Mouse (Mus musculus): ENCODE results near the gene Ism1. TPM values are rescaled to one million over a fixed set of nuclear protein-coding genes. Genes with fewer than 3 reads are reported as not detected.

Gene Ism1
- polyA plus RNA-seq, 1 experiment = 3.1 TPM

GRCm38 (mm10) chr2:139671838-139672237, 6.1 kb upstream of the Ism1 start:
- H3K27ac ChIP-seq (ENCODE audit: control insufficient read depth, insufficient read depth, low read depth, low read length, poor library complexity) = no peak overlapping the region
- WGBS = 33% methylated on average over 3 of the region's 3 CpGs
- no peak overlapping the region for H3K4me3 ChIP-seq (replicated peaks; ENCODE audit: control insufficient read depth, low read depth, low read length)
- H3K4me1 ChIP-seq (ENCODE audit: control insufficient read depth, insufficient read depth, low read length) = no peaks in the 10 kb centered on the region
- TF ChIP-seq CTCF (IDR thresholded peaks at IDR 0.05; ENCODE audit: control insufficient read depth, insufficient read depth, low read length) (no peak), POLR2A (IDR thresholded peaks at IDR 0.05; ENCODE audit: borderline replicate concordance, control insufficient read depth, low read depth, low read length) (no peak)

- Histone ChIP-seq H3K27ac (ENCODE audit: control insufficient read depth, insufficient read depth, low read depth, low read length, poor library complexity) (no peak overlapping the region), H3K4me3 (replicated peaks; ENCODE audit: control insufficient read depth, low read depth, low read length) (no peak overlapping the region), H3K4me1 (ENCODE audit: control insufficient read depth, insufficient read depth, low read length) (no peaks in the 10 kb centered on the region)
- 3% methylated on average over 2 of the region's 2 CpGs for WGBS
- TF ChIP-seq CTCF (IDR thresholded peaks at IDR 0.05; ENCODE audit: control insufficient read depth, insufficient read depth, low read length) = no peak
- TF ChIP-seq POLR2A (IDR thresholded peaks at IDR 0.05; ENCODE audit: borderline replicate concordance, control insufficient read depth, low read depth, low read length) = no peak
Measured at GRCm38 (mm10) chr2:139672371-139672770, 5.6 kb upstream of the Ism1 start.

DNA sequence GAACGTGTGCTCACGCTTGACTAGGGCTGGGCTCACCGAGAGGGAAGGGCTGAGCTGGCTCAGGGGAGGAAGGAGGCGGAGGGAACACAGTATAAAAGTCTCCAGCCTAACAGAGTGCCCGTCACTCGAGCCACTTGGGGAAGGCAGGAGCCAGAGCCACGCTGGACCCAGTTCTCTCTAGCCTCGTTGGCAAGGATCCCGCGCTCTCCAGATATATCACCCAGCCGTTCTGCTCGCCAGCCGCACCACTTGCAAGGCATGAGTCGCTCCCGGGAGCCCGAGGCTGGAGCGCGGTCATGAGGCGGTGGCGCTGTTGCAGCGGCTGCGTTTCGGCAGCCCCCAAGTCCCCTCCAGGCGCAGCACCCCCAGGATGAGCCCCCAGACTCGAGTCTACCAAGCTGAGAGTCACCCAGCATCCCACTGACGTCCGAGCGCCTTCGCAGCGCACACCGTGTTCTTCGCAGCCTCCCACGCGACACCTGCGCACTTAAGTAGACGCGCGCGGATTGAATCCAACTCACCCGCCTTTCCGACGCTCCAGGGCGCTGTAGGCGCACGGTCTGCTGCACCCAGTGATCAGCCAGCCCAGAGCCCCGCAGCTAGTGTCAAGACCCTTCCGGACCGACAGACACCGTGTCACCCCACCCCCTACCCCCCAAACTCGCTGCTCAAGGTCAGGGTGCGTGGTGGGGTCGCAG, 764 bp upstream of the Ism1 start:
- H3K27ac ChIP-seq (ENCODE audit: control insufficient read depth, insufficient read depth, low read depth, low read length, poor library complexity) = no peak overlapping the region
- no peaks in the 10 kb centered on the region for H3K4me1 ChIP-seq (ENCODE audit: control insufficient read depth, insufficient read depth, low read length)
- H3K4me3 ChIP-seq (replicated peaks; ENCODE audit: control insufficient read depth, low read depth, low read length) = no peak overlapping the region
- TF ChIP-seq POLR2A (IDR thresholded peaks at IDR 0.05; ENCODE audit: borderline replicate concordance, control insufficient read depth, low read depth, low read length) (0 out of 2 replicates have a peak, but pooled peaks have one; percentile 14), CTCF (IDR thresholded peaks at IDR 0.05; ENCODE audit: control insufficient read depth, insufficient read depth, low read length) (no peak)
- WGBS = under 1% methylated on average over 52 of the region's 52 CpGs

GRCm38 (mm10) chr2:139678275-139679140, 530 bp downstream of the Ism1 start:
- 2% methylated on average over 81 of the region's 84 CpGs for WGBS
- no peak for TF ChIP-seq POLR2A (IDR thresholded peaks at IDR 0.05; ENCODE audit: borderline replicate concordance, control insufficient read depth, low read depth, low read length)
- no peak for TF ChIP-seq CTCF (IDR thresholded peaks at IDR 0.05; ENCODE audit: control insufficient read depth, insufficient read depth, low read length)
- Histone ChIP-seq H3K27ac (ENCODE audit: control insufficient read depth, insufficient read depth, low read depth, low read length, poor library complexity) (no peak overlapping the region; the same call in 1 of the 2 replicates), H3K4me3 (replicated peaks; ENCODE audit: control insufficient read depth, low read depth, low read length) (no peak overlapping the region), H3K4me1 (ENCODE audit: control insufficient read depth, insufficient read depth, low read length) (no peaks in the 10 kb centered on the region)

DNA sequence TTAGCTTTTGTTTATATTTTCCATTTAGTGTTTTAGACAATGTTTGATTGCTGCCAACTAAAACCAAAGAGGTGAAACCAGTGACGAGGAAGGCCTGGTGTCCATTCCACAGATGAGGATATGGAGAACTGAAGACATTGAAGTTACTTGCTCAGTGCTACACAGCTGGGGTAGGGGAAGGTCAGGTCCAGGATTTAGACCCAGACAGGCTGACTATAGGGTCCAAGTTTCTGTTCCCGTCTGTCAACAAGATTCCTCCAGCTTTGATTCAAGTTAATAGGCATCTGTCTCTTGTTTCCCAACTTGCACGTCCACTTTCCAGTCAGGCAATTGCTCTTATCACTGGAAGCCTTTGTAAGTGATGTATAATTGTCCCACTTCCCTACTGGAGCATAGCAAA, 4.6 kb downstream of the Ism1 start:
- WGBS = 76% methylated on average over 3 of the region's 3 CpGs
- H3K4me3 ChIP-seq (replicated peaks; ENCODE audit: control insufficient read depth, low read depth, low read length) = no peak overlapping the region
- no peak for TF ChIP-seq POLR2A (IDR thresholded peaks at IDR 0.05; ENCODE audit: borderline replicate concordance, control insufficient read depth, low read depth, low read length)
- no peak for TF ChIP-seq CTCF (IDR thresholded peaks at IDR 0.05; ENCODE audit: control insufficient read depth, insufficient read depth, low read length)

GRCm38 (mm10) chr2:139689442-139690003, 11.5 kb downstream of the Ism1 start:
- no peak overlapping the region for H3K4me3 ChIP-seq (replicated peaks; ENCODE audit: control insufficient read depth, low read depth, low read length)
- TF ChIP-seq CTCF (IDR thresholded peaks at IDR 0.05; ENCODE audit: control insufficient read depth, insufficient read depth, low read length) (no peak), POLR2A (IDR thresholded peaks at IDR 0.05; ENCODE audit: borderline replicate concordance, control insufficient read depth, low read depth, low read length) (no peak)
- WGBS = 85% methylated on average over 1 of the region's 1 CpGs
- H3K4me1 ChIP-seq (ENCODE audit: control insufficient read depth, insufficient read depth, low read length) = no peaks in the 10 kb centered on the region
- no peak overlapping the region for H3K27ac ChIP-seq (ENCODE audit: control insufficient read depth, insufficient read depth, low read depth, low read length, poor library complexity)

More for the DNA sequence above, 4.6 kb downstream of the Ism1 start:
- no peaks in the 10 kb centered on the region for H3K4me1 ChIP-seq (ENCODE audit: control insufficient read depth, insufficient read depth, low read length)
- H3K27ac ChIP-seq (ENCODE audit: control insufficient read depth, insufficient read depth, low read depth, low read length, poor library complexity) = no peak overlapping the region

DNA sequence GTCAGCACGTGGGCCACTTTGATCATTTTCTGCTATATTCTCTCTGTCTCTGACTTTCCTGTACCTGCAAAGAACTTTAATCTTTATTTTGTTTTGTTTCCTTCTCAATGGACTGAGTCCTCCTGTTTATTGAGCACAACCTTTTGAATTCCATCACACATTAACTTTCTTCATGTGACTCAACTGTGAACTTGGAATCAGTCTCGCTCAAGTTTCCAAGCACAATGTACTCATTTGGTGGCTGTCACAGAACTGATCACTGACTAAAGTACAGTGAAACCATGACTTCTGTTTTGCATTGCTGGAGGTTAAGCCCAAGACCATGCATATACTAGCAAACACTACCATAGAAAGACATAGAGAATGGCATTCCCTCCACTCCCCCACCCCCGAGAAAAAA, 15.5 kb downstream of the Ism1 start:
- WGBS = 76% methylated on average over 3 of the region's 3 CpGs
- Histone ChIP-seq H3K4me1 (ENCODE audit: control insufficient read depth, insufficient read depth, low read length) (no peaks in the 10 kb centered on the region), H3K27ac (ENCODE audit: control insufficient read depth, insufficient read depth, low read depth, low read length, poor library complexity) (no peak overlapping the region), H3K4me3 (replicated peaks; ENCODE audit: control insufficient read depth, low read depth, low read length) (no peak overlapping the region)
- TF ChIP-seq CTCF (IDR thresholded peaks at IDR 0.05; ENCODE audit: control insufficient read depth, insufficient read depth, low read length) (no peak), POLR2A (IDR thresholded peaks at IDR 0.05; ENCODE audit: borderline replicate concordance, control insufficient read depth, low read depth, low read length) (no peak)

GRCm38 (mm10) chr2:139694638-139695037, 16.7 kb downstream of the Ism1 start:
- Histone ChIP-seq H3K27ac (ENCODE audit: control insufficient read depth, insufficient read depth, low read depth, low read length, poor library complexity) (no peak overlapping the region), H3K4me1 (ENCODE audit: control insufficient read depth, insufficient read depth, low read length) (no peaks in the 10 kb centered on the region), H3K4me3 (replicated peaks; ENCODE audit: control insufficient read depth, low read depth, low read length) (no peak overlapping the region)
- WGBS = 77% methylated on average over 5 of the region's 5 CpGs
- no peak for TF ChIP-seq POLR2A (IDR thresholded peaks at IDR 0.05; ENCODE audit: borderline replicate concordance, control insufficient read depth, low read depth, low read length)
- no peak for TF ChIP-seq CTCF (IDR thresholded peaks at IDR 0.05; ENCODE audit: control insufficient read depth, insufficient read depth, low read length)
